In the genomic region with DNA sequence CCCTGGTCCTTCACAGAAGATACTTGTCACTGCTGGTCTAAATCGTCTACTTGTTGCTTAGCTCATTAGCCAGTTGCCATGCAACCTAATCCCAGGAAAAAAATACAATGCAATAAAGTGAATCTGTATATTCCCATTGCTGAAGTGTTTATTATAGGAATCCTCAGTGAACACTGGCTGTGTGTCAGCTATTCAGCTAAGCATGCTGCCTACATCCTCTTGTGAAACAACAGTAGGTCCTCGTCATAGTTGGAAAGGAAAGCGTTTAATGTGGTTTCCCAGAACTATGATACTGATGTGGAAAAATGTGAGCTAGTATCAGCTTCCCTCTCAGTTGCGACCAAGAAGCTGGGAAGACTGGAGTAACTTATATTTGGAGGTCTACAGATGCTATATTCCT, we compare ENCODE assay signal across 20 mouse cellular contexts.
DNase-seq lines count a peak whose midpoint lies in the region; ATAC-seq and TF ChIP-seq lines count a peak whose summit lies in the region.
"Had no signal": no experiment of that assay in that cellular context is flagged by ENCODE, and none has a peak within 500 bp of the region (broad histone marks: within the 10 kb centered on the region; RNA-seq: fewer than 3 reads in every experiment).

No protein-coding gene starts in this region.

- no peaks in the 10 kb centered on the region for H3K9me3 ChIP-seq in hindbrain, embryonic 12.5 days (replicated peaks)
- H3K9me3 ChIP-seq: embryonic facial prominence, embryonic 15.5 days; forebrain, embryonic 10.5 days; hindbrain, embryonic 13.5 days; limb, embryonic 12.5 days; liver, embryonic 13.5 days; midbrain, embryonic 12.5 days had no signal

- H3K9ac ChIP-seq in hindbrain, embryonic 12.5 days, result no peak overlapping the region
- H3K9ac ChIP-seq: embryonic facial prominence, embryonic 15.5 days; forebrain, postnatal 0 days; hindbrain, embryonic 13.5 days; limb, embryonic 12.5 days; liver, embryonic 13.5 days; lung, embryonic 14.5 days; midbrain, embryonic 12.5 days had no signal

- H3K4me2 ChIP-seq in hindbrain, embryonic 12.5 days (replicated peaks), result no peak overlapping the region
- H3K4me2 ChIP-seq: embryonic facial prominence, embryonic 15.5 days; hindbrain, embryonic 13.5 days; limb, embryonic 12.5 days; liver, embryonic 13.5 days; lung, embryonic 14.5 days; midbrain, embryonic 12.5 days had no signal

- 91% methylated on average over 4 of the region's 4 CpGs for WGBS in hindbrain, embryonic 12.5 days

- H3K4me3 ChIP-seq in embryonic fibroblast, embryonic 13.5 days (ENCODE audit: insufficient read depth, low read length), result no peak overlapping the region
- H3K4me3 ChIP-seq in hindbrain, embryonic 12.5 days, result no peak overlapping the region
- no peak overlapping the region for H3K4me3 ChIP-seq in gastrocnemius, adult 2 months
- H3K4me3 ChIP-seq: embryonic facial prominence, embryonic 15.5 days; forebrain, embryonic 10.5 days; hindbrain, embryonic 13.5 days; limb, embryonic 12.5 days; liver, embryonic 13.5 days; midbrain, embryonic 12.5 days had no signal

- peak; percentile 1 for DNase-seq in heart, adult 8-10 months (ENCODE audit: low spot score)
- no peak for DNase-seq in heart, postnatal 4 days
- DNase-seq in lung, postnatal 10 days, result peak; percentile 11
- DNase-seq in lung, postnatal 4 days, result no peak
- DNase-seq in gastrocnemius, adult 2 months, result no peak
- DNase-seq: adrenal gland, adult 2 months; cerebellum, adult 11-12 months; cerebellum, postnatal 10 days; forebrain, postnatal 0 days; heart, postnatal 14 days; kidney, adult 11 months; liver, embryonic 13.5 days; lung, embryonic 14.5 days had no signal

- no peak for TF ChIP-seq POLR2A in embryonic fibroblast, embryonic 13.5 days (IDR thresholded peaks at IDR 0.05; ENCODE audit: low read depth, low read length)

- H3K36me3 ChIP-seq in hindbrain, embryonic 12.5 days, result no peaks in the 10 kb centered on the region
- H3K36me3 ChIP-seq: embryonic facial prominence, embryonic 15.5 days; forebrain, embryonic 10.5 days; hindbrain, embryonic 13.5 days; limb, embryonic 12.5 days; liver, embryonic 13.5 days; midbrain, embryonic 12.5 days had no signal

- TF ChIP-seq CTCF in embryonic fibroblast, embryonic 13.5 days (IDR thresholded peaks at IDR 0.05; ENCODE audit: borderline replicate concordance, insufficient read depth, low read length), result no peak
- TF ChIP-seq CTCF in gastrocnemius, adult 2 months (IDR thresholded peaks at IDR 0.05), result no peak

- ATAC-seq in hindbrain, embryonic 12.5 days (ENCODE audit: low FRiP score), result no peak
- ATAC-seq: forebrain, postnatal 0 days had no signal

- intact Hi-C loops in gastrocnemius, adult 2 months (cut with DNase I), result no loop called here

- no peaks in the 10 kb centered on the region for H3K27me3 ChIP-seq in hindbrain, embryonic 12.5 days
- H3K27me3 ChIP-seq: embryonic facial prominence, embryonic 15.5 days; hindbrain, embryonic 13.5 days; limb, embryonic 12.5 days; liver, embryonic 13.5 days; midbrain, embryonic 12.5 days had no signal

- H3K27ac ChIP-seq in embryonic fibroblast, embryonic 13.5 days (ENCODE audit: insufficient read depth, low read length), result 0 out of 2 replicates have a peak overlapping the region, but pooled peaks have one; percentile 40
- no peak overlapping the region for H3K27ac ChIP-seq in hindbrain, embryonic 12.5 days
- no peak overlapping the region for H3K27ac ChIP-seq in gastrocnemius, adult 2 months
- H3K27ac ChIP-seq: embryonic facial prominence, embryonic 15.5 days; forebrain, embryonic 10.5 days; hindbrain, embryonic 13.5 days; limb, embryonic 12.5 days; liver, embryonic 13.5 days; midbrain, embryonic 12.5 days had no signal

- H3K4me1 ChIP-seq in embryonic fibroblast, embryonic 13.5 days (ENCODE audit: control insufficient read depth, insufficient read depth, low read length), result peaks cover under 1% of the 10 kb centered on the region; the same call in 1 of the 2 replicates
- H3K4me1 ChIP-seq in hindbrain, embryonic 12.5 days, result no peaks in the 10 kb centered on the region
- H3K4me1 ChIP-seq: embryonic facial prominence, embryonic 15.5 days; forebrain, embryonic 10.5 days; hindbrain, embryonic 13.5 days; liver, embryonic 13.5 days; midbrain, embryonic 12.5 days had no signal

Comparison
In these comparisons a context has a peak if more than half of its experiments do, and no peak if none do; other contexts are left out.
1. DNase-seq: peak in heart, adult 8-10 months (single experiment) and lung, postnatal 10 days (single experiment); none in heart, postnatal 4 days (single experiment), lung, postnatal 4 days (0 of 2) and gastrocnemius, adult 2 months (single experiment).